Mouse (Mus musculus) E14TG2a.4 (cell line): ENCODE data around the gene Sstr4.

ENCODE experiments used
- CTCF ChIP-seq: conservative IDR thresholded peaks from 2 replicates; pipeline ENCODE4 v1.5.1; 2014; ENCODE audit warnings: low read length
- NANOG ChIP-seq: IDR thresholded peaks from 2 replicates; pipeline ENCODE4 v1.6.1; 2014; ENCODE audit warnings: borderline replicate concordance, low read length, mixed read lengths

DNA sequence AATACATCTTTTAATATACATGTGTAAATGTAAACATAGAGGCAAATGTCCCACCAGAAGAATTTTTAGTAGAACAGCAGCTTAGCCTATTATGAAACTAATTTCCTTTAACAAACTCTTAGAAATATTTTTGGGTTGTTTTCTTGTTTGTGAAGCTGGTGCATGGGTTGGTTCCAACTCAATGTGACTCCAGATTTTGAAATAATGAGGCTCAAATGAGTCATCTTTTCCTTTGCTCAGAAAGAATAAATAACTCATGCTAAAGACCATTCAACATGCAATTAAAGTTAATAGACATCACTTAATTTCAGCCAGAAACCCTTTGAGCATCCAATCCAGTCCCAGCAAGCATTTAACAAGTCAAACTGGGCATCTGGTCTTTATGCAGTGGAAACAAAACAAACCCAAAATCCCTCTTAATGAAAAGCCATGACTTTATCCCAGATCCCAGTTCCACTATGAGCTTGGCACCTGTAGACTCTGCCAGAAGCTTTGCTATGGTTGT lies 33.9 kb downstream of the Sstr4 start:
- no peak for TF ChIP-seq CTCF
- TF ChIP-seq NANOG, result no peak
